Mouse (Mus musculus) MN1 (cell line): ENCODE measurements around the gene Nqo2.
"Not testable (repeated sequence)": the region's sequence is repeated elsewhere in the genome, so short reads cannot be mapped to it uniquely, and the experiment has no call there.

Experiments used
- DNase-seq: peaks from one replicate; pipeline ENCODE4 v3.0.0-alpha.2; 2016; ENCODE audit warnings: low spot score

The Nqo2 gene

GRCm38 (mm10) chr13:33964206-33965046 lies at the start of gene Nqo2:
Gene Nqo2 (plus strand): TSS chr13:33964687.
- DNase-seq = peak; percentile 81

GRCm38 (mm10) chr13:33921041-33921440 lies 43.4 kb upstream of the Nqo2 start:
- DNase-seq = no peak

GRCm38 (mm10) chr13:33921699-33922098 lies 42.8 kb upstream of the Nqo2 start:
- no peak for DNase-seq

GRCm38 (mm10) chr13:33930281-33930680 lies 34.2 kb upstream of the Nqo2 start:
- DNase-seq = no peak

- no peak for DNase-seq
Observed at GRCm38 (mm10) chr13:33930912-33931311, 33.6 kb upstream of the Nqo2 start.

- DNase-seq = no peak
Observed at GRCm38 (mm10) chr13:33934743-33935142, 29.7 kb upstream of the Nqo2 start.

- DNase-seq = peak; percentile 50
Observed at GRCm38 (mm10) chr13:33935465-33936181, 28.9 kb upstream of the Nqo2 start.

GRCm38 (mm10) chr13:33937151-33937550 lies 27.3 kb upstream of the Nqo2 start:
- peak; percentile 9 for DNase-seq

GRCm38 (mm10) chr13:33937587-33937986 lies 26.9 kb upstream of the Nqo2 start:
- DNase-seq = not testable (repeated sequence)

- DNase-seq = no peak
Observed at GRCm38 (mm10) chr13:33941288-33941808, 23.1 kb upstream of the Nqo2 start.

GRCm38 (mm10) chr13:33942212-33942779 lies 22.2 kb upstream of the Nqo2 start:
- DNase-seq = no peak

GRCm38 (mm10) chr13:33951308-33952074 lies 13.0 kb upstream of the Nqo2 start:
- peak; percentile 29 for DNase-seq

GRCm38 (mm10) chr13:33952075-33952449 lies 12.4 kb upstream of the Nqo2 start:
- DNase-seq = no peak

GRCm38 (mm10) chr13:33952947-33953346 lies 11.5 kb upstream of the Nqo2 start:
- DNase-seq = no peak

- DNase-seq = peak; percentile 58
Observed at GRCm38 (mm10) chr13:33956571-33957421, 7.7 kb upstream of the Nqo2 start.

GRCm38 (mm10) chr13:33959771-33960170 lies 4.7 kb upstream of the Nqo2 start:
- DNase-seq = no peak

GRCm38 (mm10) chr13:33965056-33966024 lies 853 bp downstream of the Nqo2 start:
- DNase-seq = peak; percentile 22

GRCm38 (mm10) chr13:33966025-33966412 lies 1.5 kb downstream of the Nqo2 start:
- DNase-seq = no peak

GRCm38 (mm10) chr13:33966574-33966973 lies 2.1 kb downstream of the Nqo2 start:
- DNase-seq = no peak

- DNase-seq = no peak
Observed at GRCm38 (mm10) chr13:33989625-33990024, 25.1 kb downstream of the Nqo2 start.
